Mouse (Mus musculus) liver, embryonic 14.5 days (tissue): ENCODE measurements around the gene Olfr463.

Experiments
- CTCF ChIP-seq: IDR thresholded peaks from 2 replicates; pipeline ENCODE4 v1.5.1; 2016; ENCODE audit warnings: antibody characterized with exemption, low read depth, control low read depth
- EP300 ChIP-seq: IDR thresholded peaks from 2 replicates; pipeline ENCODE4 v1.6.1; 2016; ENCODE audit warnings: antibody characterized with exemption, low read depth

- no peak for TF ChIP-seq CTCF
- no peak for TF ChIP-seq EP300
Measured at GRCm38 (mm10) chr11:87920966-87921365, 23.8 kb upstream of the Olfr463 start, which contains the start of gene Olfr464.
